In genomic region chr19:48327115-48327514, GRCm38 (mm10) we compare ENCODE assay signal across 27 mouse cellular contexts.
"Had no signal": no experiment of that assay in that cellular context is flagged by ENCODE, and none has a peak within 500 bp of the region (broad histone marks: within the 10 kb centered on the region; RNA-seq: fewer than 3 reads in every experiment).

No protein-coding gene starts in this region.

- H3K27me3 ChIP-seq: heart, embryonic 12.5 days; hindbrain, embryonic 12.5 days; intestine, embryonic 15.5 days; limb, embryonic 12.5 days; liver, embryonic 13.5 days had no signal

- H3K4me1 ChIP-seq: heart, embryonic 12.5 days; intestine, embryonic 15.5 days; liver, embryonic 13.5 days had no signal

- H3K4me2 ChIP-seq: heart, embryonic 12.5 days; hindbrain, embryonic 12.5 days; hindbrain, embryonic 14.5 days; intestine, embryonic 15.5 days; limb, embryonic 12.5 days; liver, embryonic 11.5 days; liver, embryonic 13.5 days had no signal

- ATAC-seq: hindbrain, embryonic 16.5 days; inflammation-experienced regulatory T-cells, adult 6 months; intestine, embryonic 15.5 days; intestine, postnatal 0 days had no signal

- H3K36me3 ChIP-seq: heart, embryonic 10.5 days; heart, embryonic 12.5 days; hindbrain, embryonic 10.5 days; hindbrain, embryonic 12.5 days; intestine, embryonic 15.5 days; limb, embryonic 10.5 days; limb, embryonic 12.5 days; liver, embryonic 13.5 days had no signal

- H3K27ac ChIP-seq: gastrocnemius, adult 2 months; heart, embryonic 10.5 days; hindbrain, embryonic 10.5 days; hindbrain, embryonic 12.5 days; hindbrain, embryonic 14.5 days; intestine, embryonic 15.5 days; layer of hippocampus, adult 2 months; left cerebral cortex, adult 2 months; limb, embryonic 10.5 days; limb, embryonic 12.5 days; liver, embryonic 13.5 days had no signal

- H3K9me3 ChIP-seq: heart, embryonic 10.5 days; heart, embryonic 12.5 days; hindbrain, embryonic 10.5 days; hindbrain, embryonic 12.5 days; intestine, embryonic 15.5 days; limb, embryonic 10.5 days; limb, embryonic 12.5 days; liver, embryonic 13.5 days had no signal

- DNase-seq: gastrocnemius, adult 2 months; gastrocnemius, postnatal 10 days; gastrocnemius, postnatal 25 days; heart, adult 18-20 months; heart, postnatal 10 days; heart, postnatal 4 days; kidney, adult 18-20 months; kidney, adult 8-10 months; kidney, postnatal 10 days; kidney, postnatal 25 days; kidney, postnatal 4 days; liver; liver, embryonic 13.5 days had no signal

- H3K4me3 ChIP-seq: gastrocnemius, adult 2 months; heart, embryonic 10.5 days; heart, embryonic 12.5 days; hindbrain, embryonic 10.5 days; hindbrain, embryonic 12.5 days; intestine, embryonic 15.5 days; layer of hippocampus, adult 2 months; left cerebral cortex, adult 2 months; limb, embryonic 10.5 days; limb, embryonic 12.5 days; liver, embryonic 13.5 days had no signal

- H3K9ac ChIP-seq: heart, embryonic 12.5 days; hindbrain, embryonic 12.5 days; hindbrain, embryonic 14.5 days; intestine, embryonic 15.5 days; limb, embryonic 12.5 days; liver, embryonic 13.5 days had no signal
